Mouse (Mus musculus): ENCODE data around the gene Ephx4. TPM values are rescaled to one million over a fixed set of nuclear protein-coding genes. Genes with fewer than 3 reads are reported as not detected.

Gene Ephx4
- polyA plus RNA-seq (2017; shearing (Covaris generic)) = 1.1 TPM

DNA sequence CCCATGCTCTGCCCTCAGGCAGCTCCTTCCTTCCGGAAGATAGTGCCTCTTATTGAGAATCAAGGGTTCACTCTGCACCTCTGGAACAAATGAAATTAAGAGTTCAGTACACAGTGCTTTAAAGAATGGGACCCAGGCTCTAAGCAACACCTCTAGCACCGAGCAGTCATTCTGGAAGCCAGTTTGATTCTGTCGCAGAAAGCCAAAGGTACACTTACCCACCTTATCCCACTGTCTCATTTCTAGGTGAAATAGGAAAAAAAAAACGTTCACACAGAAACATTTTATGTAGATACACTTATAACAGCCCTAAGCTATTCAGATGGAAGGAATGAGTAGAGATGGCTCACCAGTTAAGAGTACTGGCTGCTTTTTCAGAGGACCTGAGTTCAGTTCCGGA lies at the start of gene Ephx4:
TSS of gene Ephx4 (plus strand) at position 301 of the 400 bp plus-strand sequence.

DNA sequence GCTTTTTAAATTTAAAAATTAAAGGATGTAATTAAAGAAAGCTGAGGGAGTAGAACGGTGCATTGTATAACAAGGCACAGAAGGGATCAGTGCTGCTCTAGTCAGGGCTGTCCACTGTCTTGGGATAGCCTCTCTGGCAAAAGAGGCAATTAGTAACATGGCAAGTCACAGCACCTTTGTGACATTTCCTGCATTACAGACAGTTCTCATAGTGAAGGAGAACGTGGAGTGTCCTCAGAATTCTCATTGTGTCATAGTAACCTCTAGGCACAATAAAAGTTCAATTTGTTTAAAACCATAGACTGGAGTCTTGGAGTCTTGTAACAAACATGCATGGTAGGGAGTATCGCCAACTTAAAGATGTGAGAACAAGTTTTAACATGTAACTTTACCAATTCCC lies 28.7 kb downstream of the Ephx4 start, which contains the start of gene Lpcat2b:
TSS of gene Lpcat2b (plus strand) at position 301 of the 400 bp plus-strand sequence.

DNA sequence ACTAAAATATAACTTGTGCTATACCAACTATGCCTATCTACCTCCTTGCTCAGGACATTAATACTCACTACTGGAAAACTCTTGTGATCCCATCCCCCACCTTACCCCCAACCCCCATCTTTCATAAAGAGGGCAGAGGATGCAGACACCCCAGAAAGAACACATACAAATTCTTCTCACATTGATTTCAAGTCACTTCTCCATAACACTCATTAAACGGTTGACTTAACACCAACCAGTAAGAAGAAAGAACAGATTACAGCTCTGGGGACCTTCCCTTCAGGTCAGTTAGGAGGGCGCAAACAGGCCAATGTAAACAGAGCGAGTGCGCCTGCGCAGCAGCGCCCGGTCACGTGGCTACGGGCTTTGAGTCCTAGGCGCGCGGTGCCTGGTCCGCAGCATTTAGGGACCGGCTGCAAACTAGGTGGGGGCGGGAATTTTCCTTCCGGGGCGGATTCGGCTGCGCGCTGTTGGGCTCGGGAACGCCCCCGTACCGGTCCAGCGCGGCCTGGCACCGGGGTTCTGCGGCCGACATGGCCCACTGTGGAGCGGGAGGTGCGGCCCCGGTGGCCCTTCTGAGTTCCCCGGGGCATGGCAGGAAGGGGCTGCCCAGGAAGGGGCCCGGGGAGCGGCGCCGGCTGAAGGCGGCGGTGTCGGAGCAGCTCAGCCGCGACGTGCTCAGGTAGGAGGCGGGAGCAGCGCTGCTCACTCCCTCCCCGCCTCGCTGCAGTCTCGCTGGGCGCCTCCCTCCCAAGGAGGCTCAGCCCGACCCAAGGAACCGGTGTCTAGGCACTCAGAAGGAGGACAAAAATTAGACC lies 35.1 kb downstream of the Ephx4 start, which contains the start of gene Btbd8:
TSS of gene Btbd8 (plus strand) at position 534 of the 818 bp plus-strand sequence.

Other genes with a start within 250 kb of the Ephx4 start
- gene Tgfbr3, start 113.1 kb upstream of the Ephx4 start, polyA plus RNA-seq (2017; shearing (Covaris generic)) = 9.3 TPM
- 0.70 TPM for gene Brdt, start 71.6 kb upstream of the Ephx4 start, polyA plus RNA-seq (2017; shearing (Covaris generic))
- not detected for gene Lpcat2b, start 28.8 kb downstream of the Ephx4 start, polyA plus RNA-seq (2017; shearing (Covaris generic))
- 9.0 TPM for gene Btbd8, start 35.3 kb downstream of the Ephx4 start, polyA plus RNA-seq (2017; shearing (Covaris generic))
- gene Gm42669, start 104.9 kb downstream of the Ephx4 start, polyA plus RNA-seq (2017; shearing (Covaris generic)) = 0.35 TPM
- gene 1700028K03Rik, start 132.0 kb downstream of the Ephx4 start, polyA plus RNA-seq (2017; shearing (Covaris generic)) = 0.10 TPM
- gene Rpap2, start 194.6 kb downstream of the Ephx4 start, polyA plus RNA-seq (2017; shearing (Covaris generic)) = 35.8 TPM
- 19.3 TPM for gene Glmn, start 195.2 kb downstream of the Ephx4 start, polyA plus RNA-seq (2017; shearing (Covaris generic))

Measured in activated CD4-positive, CD25-positive, alpha-beta regulatory T cell, adult 9 weeks (primary cell).